Mouse (Mus musculus): Measurements from ENCODE around the gene Pofut2. TPM values are rescaled to one million over a fixed set of nuclear protein-coding genes. Genes with fewer than 3 reads are reported as not detected.

Gene Pofut2
- polyA plus RNA-seq, 1 experiment from 2014 or later: 122 TPM

GRCm38 (mm10) chr10:77251784-77252539 lies 7.1 kb upstream of the Pofut2 start:
- no peaks in the 10 kb centered on the region for H3K9me3 ChIP-seq
- peaks cover 38% of the 10 kb centered on the region for H3K4me1 ChIP-seq
- H3K4me3 ChIP-seq: peak overlapping the region; percentile 20; the same call in 1 of the 2 replicates
- H3K27ac ChIP-seq (replicated peaks): peak overlapping the region; percentile 76
- no peaks in the 10 kb centered on the region for H3K27me3 ChIP-seq (replicated peaks)
- WGBS: 56% methylated on average over 18 of the region's 18 CpGs
- peak; percentile 39; the same call in 1 of the 2 replicates for ATAC-seq (ENCODE audit: extremely low read depth, insufficient number of reproducible peaks, low FRiP score, low TSS enrichment)
- no peaks in the 10 kb centered on the region for H3K36me3 ChIP-seq
- H3K4me2 ChIP-seq: peak overlapping the region; percentile 55
- H3K9ac ChIP-seq: peak overlapping the region; percentile 59

DNA sequence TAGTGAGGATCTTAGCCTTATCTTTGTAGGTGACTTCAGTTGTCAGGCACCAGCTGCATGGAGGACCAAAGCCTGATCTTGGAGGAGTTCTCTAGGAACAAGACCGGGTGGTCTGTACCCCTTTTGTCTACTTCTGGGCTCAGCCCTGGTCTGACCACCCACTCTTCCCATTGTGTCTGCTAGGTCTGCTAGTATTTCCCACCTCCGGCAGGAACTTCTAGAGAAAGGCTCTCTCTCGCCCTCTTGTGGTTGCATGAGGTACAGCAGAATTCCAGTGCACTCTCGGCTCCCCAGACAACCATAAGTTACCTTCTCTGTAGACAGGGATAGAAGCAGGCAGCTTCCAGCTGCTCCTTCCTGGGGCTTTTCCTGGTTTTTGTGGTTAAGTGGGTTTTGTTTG lies 6.2 kb upstream of the Pofut2 start:
- Histone ChIP-seq H3K4me2 (0 out of 2 replicates have a peak overlapping the region, but pooled peaks have one; percentile 5), H3K9ac (peak overlapping the region; percentile 5; the same call in 1 of the 2 replicates), H3K4me1 (peaks cover 32% of the 10 kb centered on the region), H3K36me3 (no peaks in the 10 kb centered on the region), H3K4me3 (no peak overlapping the region), H3K27ac (replicated peaks) (peak overlapping the region; percentile 76; the same call in 1 of the 2 replicates), H3K27me3 (replicated peaks) (no peaks in the 10 kb centered on the region), H3K9me3 (no peaks in the 10 kb centered on the region)
- 0% methylated on average over 4 of the region's 4 CpGs for WGBS
- ATAC-seq (ENCODE audit: extremely low read depth, insufficient number of reproducible peaks, low FRiP score, low TSS enrichment): no peak

DNA sequence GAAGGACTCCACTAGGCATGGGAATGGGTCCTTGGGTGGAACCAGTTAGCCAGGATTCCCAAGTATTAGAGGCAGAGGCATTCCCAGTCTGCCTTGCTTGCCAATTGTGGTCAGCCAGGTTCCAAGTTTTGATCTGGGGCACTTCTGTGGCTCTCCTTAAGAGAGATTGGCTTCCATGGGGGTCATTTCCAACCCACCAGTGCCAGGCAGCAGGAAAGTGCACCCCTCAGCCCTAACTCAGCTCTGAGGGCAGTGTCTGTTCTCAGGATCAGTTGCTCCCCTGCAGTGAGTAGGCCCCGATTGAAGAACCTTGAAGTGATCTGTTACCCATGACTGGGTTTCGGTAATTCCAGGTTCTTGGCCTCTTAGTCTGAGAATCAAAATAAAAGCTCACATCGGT lies 3.8 kb upstream of the Pofut2 start:
- no peaks in the 10 kb centered on the region for H3K9me3 ChIP-seq
- no peak overlapping the region for H3K4me3 ChIP-seq
- 89% methylated on average over 3 of the region's 3 CpGs for WGBS
- H3K36me3 ChIP-seq: no peaks in the 10 kb centered on the region
- ATAC-seq (ENCODE audit: extremely low read depth, insufficient number of reproducible peaks, low FRiP score, low TSS enrichment): no peak
- H3K4me2 ChIP-seq: no peak overlapping the region
- peaks cover 44% of the 10 kb centered on the region for H3K4me1 ChIP-seq
- H3K9ac ChIP-seq: no peak overlapping the region
- H3K27ac ChIP-seq (replicated peaks): no peak overlapping the region
- no peaks in the 10 kb centered on the region for H3K27me3 ChIP-seq (replicated peaks)

DNA sequence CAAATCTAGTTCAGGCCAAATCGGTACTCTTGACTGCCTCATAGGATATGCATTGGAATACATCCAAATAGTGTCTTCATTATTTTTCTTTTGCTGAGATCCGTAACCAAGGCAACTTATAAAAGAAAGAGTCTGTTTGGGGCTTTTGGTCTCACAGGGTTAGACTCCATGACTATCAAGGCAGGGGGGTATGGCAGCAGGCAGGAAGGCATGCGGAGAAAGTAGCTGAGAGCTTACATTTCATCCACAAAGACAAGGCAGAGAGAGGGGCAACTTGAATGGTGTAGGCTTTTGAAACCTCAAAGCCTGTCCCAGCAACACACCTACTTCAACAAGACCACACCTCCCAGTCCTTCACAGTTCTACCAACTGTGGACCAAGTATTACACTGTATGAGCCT lies 3.3 kb upstream of the Pofut2 start:
- H3K4me2 ChIP-seq: no peak overlapping the region
- peaks cover 4% of the 10 kb centered on the region for H3K36me3 ChIP-seq
- no peak overlapping the region for H3K27ac ChIP-seq (replicated peaks)
- H3K4me1 ChIP-seq: peaks cover 46% of the 10 kb centered on the region
- no peak overlapping the region for H3K4me3 ChIP-seq
- no peaks in the 10 kb centered on the region for H3K27me3 ChIP-seq (replicated peaks)
- WGBS: 84% methylated on average over 3 of the region's 3 CpGs
- ATAC-seq (ENCODE audit: extremely low read depth, insufficient number of reproducible peaks, low FRiP score, low TSS enrichment): no peak
- no peak overlapping the region for H3K9ac ChIP-seq
- H3K9me3 ChIP-seq: no peaks in the 10 kb centered on the region

GRCm38 (mm10) chr10:77258041-77258590 lies 902 bp upstream of the Pofut2 start:
- Histone ChIP-seq H3K9ac (peak overlapping the region; percentile 81), H3K4me1 (peaks cover 25% of the 10 kb centered on the region), H3K4me2 (peak overlapping the region; percentile 74), H3K36me3 (peaks cover 28% of the 10 kb centered on the region), H3K27ac (replicated peaks) (peak overlapping the region; percentile 93; the same call in 1 of the 2 replicates), H3K4me3 (peak overlapping the region; percentile 94), H3K9me3 (no peaks in the 10 kb centered on the region), H3K27me3 (replicated peaks) (no peaks in the 10 kb centered on the region)
- ATAC-seq (ENCODE audit: extremely low read depth, insufficient number of reproducible peaks, low FRiP score, low TSS enrichment): no peak
- WGBS: 51% methylated on average over 4 of the region's 4 CpGs

GRCm38 (mm10) chr10:77260166-77260875 lies 1.3 kb downstream of the Pofut2 start:
- H3K9me3 ChIP-seq: no peaks in the 10 kb centered on the region
- peak overlapping the region; percentile 74 for H3K4me2 ChIP-seq
- no peak overlapping the region for H3K27ac ChIP-seq (replicated peaks)
- peaks cover 50% of the 10 kb centered on the region for H3K36me3 ChIP-seq
- peak overlapping the region; percentile 94 for H3K4me3 ChIP-seq
- H3K9ac ChIP-seq: peak overlapping the region; percentile 91
- no peak for ATAC-seq (ENCODE audit: extremely low read depth, insufficient number of reproducible peaks, low FRiP score, low TSS enrichment)
- 83% methylated on average over 17 of the region's 17 CpGs for WGBS
- peaks cover 23% of the 10 kb centered on the region for H3K4me1 ChIP-seq
- H3K27me3 ChIP-seq (replicated peaks): no peaks in the 10 kb centered on the region

- Histone ChIP-seq H3K27ac (replicated peaks) (no peak overlapping the region), H3K9ac (no peak overlapping the region), H3K27me3 (replicated peaks) (no peaks in the 10 kb centered on the region), H3K4me3 (no peak overlapping the region), H3K9me3 (no peaks in the 10 kb centered on the region), H3K36me3 (peaks cover 97% of the 10 kb centered on the region), H3K4me2 (no peak overlapping the region), H3K4me1 (peaks cover 10% of the 10 kb centered on the region; the same call in 1 of the 2 replicates)
- WGBS: 67% methylated on average over 8 of the region's 8 CpGs
- no peak for ATAC-seq (ENCODE audit: extremely low read depth, insufficient number of reproducible peaks, low FRiP score, low TSS enrichment)
Observed at GRCm38 (mm10) chr10:77266281-77266680, 7.3 kb downstream of the Pofut2 start.

DNA sequence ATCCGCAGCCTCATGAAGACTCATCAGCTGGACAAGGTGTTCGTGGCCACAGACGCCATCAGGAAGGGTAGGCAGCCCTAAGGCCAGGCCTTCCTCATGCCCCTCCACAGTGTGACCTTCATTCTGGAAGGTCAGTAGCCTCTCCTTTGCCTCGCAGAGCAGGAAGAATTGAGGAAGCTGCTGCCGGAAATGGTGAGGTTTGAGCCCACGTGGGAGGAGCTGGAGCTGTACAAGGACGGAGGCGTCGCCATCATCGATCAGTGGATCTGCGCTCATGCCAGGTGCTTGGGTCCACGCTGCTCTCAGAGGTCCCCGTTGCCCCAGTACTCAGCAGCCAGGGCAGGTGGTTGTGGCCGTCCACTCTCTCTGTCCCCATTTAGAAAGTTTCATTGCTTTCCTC lies 8.0 kb downstream of the Pofut2 start:
- ATAC-seq (ENCODE audit: extremely low read depth, insufficient number of reproducible peaks, low FRiP score, low TSS enrichment): no peak
- 90% methylated on average over 14 of the region's 14 CpGs for whole genome bisulfite sequencing
- no peak overlapping the region for H3K27ac ChIP-seq (replicated peaks)
- peaks cover 90% of the 10 kb centered on the region for H3K36me3 ChIP-seq
- H3K4me1 ChIP-seq: peaks cover 10% of the 10 kb centered on the region; the same call in 1 of the 2 replicates
- no peak overlapping the region for H3K4me3 ChIP-seq
- no peaks in the 10 kb centered on the region for H3K27me3 ChIP-seq (replicated peaks)
- H3K9ac ChIP-seq: no peak overlapping the region
- no peak overlapping the region for H3K4me2 ChIP-seq
- H3K9me3 ChIP-seq: no peaks in the 10 kb centered on the region

- no peak overlapping the region for H3K9ac ChIP-seq
- H3K9me3 ChIP-seq: no peaks in the 10 kb centered on the region
- H3K4me2 ChIP-seq: no peak overlapping the region
- 65% methylated on average over 7 of the region's 7 CpGs for WGBS
- no peak overlapping the region for H3K4me3 ChIP-seq
- H3K36me3 ChIP-seq: peaks cover 69% of the 10 kb centered on the region
- peaks cover 10% of the 10 kb centered on the region; the same call in 1 of the 2 replicates for H3K4me1 ChIP-seq
- H3K27ac ChIP-seq (replicated peaks): no peak overlapping the region
- H3K27me3 ChIP-seq (replicated peaks): no peaks in the 10 kb centered on the region
- ATAC-seq (ENCODE audit: extremely low read depth, insufficient number of reproducible peaks, low FRiP score, low TSS enrichment): no peak
Observed at GRCm38 (mm10) chr10:77269129-77269528, 10.1 kb downstream of the Pofut2 start.

GRCm38 (mm10) chr10:77272980-77273730 lies 14.1 kb downstream of the Pofut2 start:
- no peak overlapping the region for H3K27ac ChIP-seq (replicated peaks)
- H3K27me3 ChIP-seq (replicated peaks): no peaks in the 10 kb centered on the region
- H3K9ac ChIP-seq: no peak overlapping the region
- peaks cover 29% of the 10 kb centered on the region for H3K36me3 ChIP-seq
- no peak overlapping the region for H3K4me3 ChIP-seq
- H3K9me3 ChIP-seq: no peaks in the 10 kb centered on the region
- 66% methylated on average over 11 of the region's 11 CpGs for WGBS
- no peak for ATAC-seq (ENCODE audit: extremely low read depth, insufficient number of reproducible peaks, low FRiP score, low TSS enrichment)
- no peak overlapping the region for H3K4me2 ChIP-seq
- H3K4me1 ChIP-seq: peaks cover 13% of the 10 kb centered on the region

DNA sequence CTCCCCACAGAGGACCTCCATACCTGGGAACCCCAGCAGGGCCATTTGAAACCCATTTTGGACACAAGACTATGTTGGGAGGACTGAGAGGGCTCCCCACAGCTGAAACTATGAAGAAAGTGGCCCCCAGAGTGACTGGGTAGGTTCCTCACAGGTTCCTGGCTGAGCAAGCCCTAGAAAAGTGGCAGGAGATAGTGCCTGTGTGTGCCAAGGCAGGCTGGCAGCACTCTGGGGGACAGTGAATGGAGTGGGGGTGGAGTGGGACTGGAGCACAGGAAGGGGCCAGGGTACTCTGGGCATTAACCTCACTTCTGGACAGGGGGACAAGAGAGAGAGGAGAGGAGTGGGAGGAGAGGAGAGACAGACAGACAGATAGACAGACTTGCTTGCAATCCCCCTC lies 14.8 kb downstream of the Pofut2 start:
- Histone ChIP-seq H3K4me2 (no peak overlapping the region), H3K4me3 (no peak overlapping the region), H3K9ac (no peak overlapping the region), H3K36me3 (peaks cover 22% of the 10 kb centered on the region), H3K27me3 (replicated peaks) (no peaks in the 10 kb centered on the region), H3K27ac (replicated peaks) (no peak overlapping the region), H3K4me1 (peaks cover 9% of the 10 kb centered on the region), H3K9me3 (no peaks in the 10 kb centered on the region)
- ATAC-seq (ENCODE audit: extremely low read depth, insufficient number of reproducible peaks, low FRiP score, low TSS enrichment): no peak

All from heart, embryonic 13.5 days (tissue).